Mouse (Mus musculus) brain, embryonic 14.5 days (tissue): ENCODE measurements around the gene Auts2.

Experiments
- CTCF ChIP-seq: fragments of 200-500 bp; IDR thresholded peaks from 2 replicates; pipeline ENCODE4 v1.5.1; 2012; ENCODE audit warnings: inconsistent platforms, mild to moderate bottlenecking, moderate library complexity, borderline replicate concordance; ENCODE audit not compliant: insufficient read depth, insufficient read length; ENCODE audit errors: extremely low read depth
- POLR2A ChIP-seq: fragments of 200-500 bp; IDR thresholded peaks from 2 replicates; pipeline ENCODE4 v1.6.1; 2012; ENCODE audit warnings: mild to moderate bottlenecking, inconsistent platforms, borderline replicate concordance; ENCODE audit not compliant: poor library complexity, insufficient read depth, insufficient read length, severe bottlenecking; ENCODE audit errors: extremely low read depth

DNA sequence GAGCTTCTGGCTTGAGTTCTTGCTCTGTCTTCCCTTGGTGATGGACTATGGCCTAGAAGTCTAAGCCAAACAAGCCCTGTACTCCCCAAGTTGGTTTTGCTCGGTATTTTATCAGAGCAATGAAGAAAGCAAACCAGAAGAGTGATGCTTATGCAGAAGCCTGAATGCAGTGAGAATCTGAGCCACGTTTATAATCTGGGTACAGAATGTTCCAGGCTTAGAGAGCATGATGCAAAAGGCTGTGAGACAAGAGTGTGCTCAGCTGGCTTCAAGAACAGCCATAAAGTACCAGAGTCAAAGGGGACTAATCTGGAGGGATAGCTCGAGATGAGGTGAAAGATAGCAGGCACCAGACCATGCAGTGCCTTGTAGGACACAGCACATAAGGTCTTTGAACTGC, 205.5 kb downstream of the Auts2 start:
- TF ChIP-seq CTCF (no peak), POLR2A (no peak)
